Mouse (Mus musculus) small intestine, adult 2 months (tissue): ENCODE results near the gene Nfia.

Experiments used
- CTCF ChIP-seq: fragments of 200-500 bp; IDR thresholded peaks from 2 replicates; pipeline ENCODE4 v1.5.1; 2012; ENCODE audit warnings: low read depth, mild to moderate bottlenecking, control low read depth, inconsistent platforms, low read length, moderate library complexity, mixed read lengths; ENCODE audit not compliant: insufficient replicate concordance, insufficient read length; ENCODE audit errors: extremely low read depth
- POLR2A ChIP-seq: fragments of 200-500 bp; IDR thresholded peaks from 2 replicates; pipeline ENCODE4 v1.6.1; 2012; ENCODE audit warnings: low read depth, mild to moderate bottlenecking, control low read depth, inconsistent platforms, low read length, moderate library complexity

DNA sequence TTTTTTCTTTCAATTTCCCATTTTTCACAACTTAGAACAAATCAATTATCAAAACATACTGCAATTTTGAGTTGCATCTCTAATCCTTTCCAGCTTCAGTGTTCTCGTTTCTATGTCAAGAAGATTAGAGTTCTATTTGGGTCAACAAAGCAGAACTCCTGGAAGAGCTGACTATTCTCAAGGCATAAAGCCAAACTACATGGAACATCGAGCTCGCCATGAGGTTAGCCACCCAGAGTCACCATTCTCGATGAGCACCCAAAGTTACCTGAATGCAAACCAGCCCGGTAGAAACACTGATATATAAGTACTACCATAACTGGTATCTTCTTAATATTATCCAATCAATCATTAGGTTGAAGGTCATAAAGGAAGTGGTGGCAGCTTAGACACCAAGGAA lies 5.0 kb upstream of the Nfia start:
- no peak for TF ChIP-seq POLR2A
- TF ChIP-seq CTCF, result no peak
